Mouse (Mus musculus) R1 (cell line): ENCODE measurements at regions not wholly inside any gene's neighbourhood (a gene's known extent, or its start where the extent isn't known, plus 50 kb on each side); places are given as distances from the start of the nearest gene placed in this dataset.

Source experiments
- DNase-seq: peaks from one replicate; pipeline ENCODE4 v3.0.0-alpha.2; 2018; ENCODE audit warnings: low read depth, low spot score

- peak; percentile 37 for DNase-seq
Measured at GRCm38 (mm10) chr1:176504731-176505130, 229.6 kb upstream of the Pld5 start.

GRCm38 (mm10) chr1:176499010-176499650, 224.0 kb upstream of the Pld5 start:
- no peak for DNase-seq

- no peak for DNase-seq
Measured at GRCm38 (mm10) chr1:176468560-176468959, 193.4 kb upstream of the Pld5 start.

- DNase-seq, result no peak
Measured at GRCm38 (mm10) chr1:176462125-176462524, 187.0 kb upstream of the Pld5 start.

- no peak for DNase-seq
Measured at GRCm38 (mm10) chr1:176446735-176447134, 171.6 kb upstream of the Pld5 start.

- DNase-seq, result no peak
Measured at GRCm38 (mm10) chr1:176443712-176444111, 168.6 kb upstream of the Pld5 start.

GRCm38 (mm10) chr1:176440254-176440653, 165.1 kb upstream of the Pld5 start:
- no peak for DNase-seq

GRCm38 (mm10) chr1:176427835-176428234, 152.7 kb upstream of the Pld5 start:
- peak; percentile 13 for DNase-seq

- no peak for DNase-seq
Measured at GRCm38 (mm10) chr1:176427046-176427445, 151.9 kb upstream of the Pld5 start.

GRCm38 (mm10) chr1:176417251-176417650, 142.1 kb upstream of the Pld5 start:
- no peak for DNase-seq

- no peak for DNase-seq
Measured at GRCm38 (mm10) chr1:176404128-176404527, 129.0 kb upstream of the Pld5 start.

GRCm38 (mm10) chr1:176379645-176380044, 104.5 kb upstream of the Pld5 start:
- DNase-seq, result no peak

GRCm38 (mm10) chr1:176366900-176367299, 91.8 kb upstream of the Pld5 start:
- no peak for DNase-seq

GRCm38 (mm10) chr1:176360957-176361356, 85.8 kb upstream of the Pld5 start:
- no peak for DNase-seq

GRCm38 (mm10) chr1:176359992-176360724, 85.0 kb upstream of the Pld5 start:
- no peak for DNase-seq

GRCm38 (mm10) chr1:176355342-176355741, 80.2 kb upstream of the Pld5 start:
- no peak for DNase-seq

- DNase-seq, result no peak
Measured at GRCm38 (mm10) chr1:176354898-176355297, 79.8 kb upstream of the Pld5 start.

- peak; percentile 9 for DNase-seq
Measured at GRCm38 (mm10) chr1:176352706-176353105, 77.6 kb upstream of the Pld5 start.

- DNase-seq, result no peak
Measured at GRCm38 (mm10) chr1:176349909-176350495, 74.9 kb upstream of the Pld5 start.

GRCm38 (mm10) chr1:176348129-176348528, 73.0 kb upstream of the Pld5 start:
- DNase-seq, result peak; percentile 51

- peak; percentile 33 for DNase-seq
Measured at GRCm38 (mm10) chr1:176331344-176331743, 56.2 kb upstream of the Pld5 start.
